Mouse (Mus musculus) intestine, embryonic 16.5 days (tissue): ENCODE data around the gene Akap8l. TPM values are rescaled to one million over a fixed set of nuclear protein-coding genes. Genes with fewer than 3 reads are reported as not detected.
A peak's percentile ranks its signal among the peaks of the same experiment; 100 is the strongest.

Source experiments
- ATAC-seq: fragments of 200-750 bp; cut with Nextera tagmentation; 2 replicates; pipeline ENCODE4 v1.8.0; 2017; ENCODE audit warnings: moderate TSS enrichment, moderate library complexity
- H3K27ac ChIP-seq: fragments of 300-500 bp; sonication (generic); 2 replicates; pipeline ENCODE4 v1.5.1; 2014; ENCODE audit warnings: mild to moderate bottlenecking, low read length
- H3K27me3 ChIP-seq: fragments of 300-500 bp; sonication (generic); replicated peaks from 2 replicates; pipeline ENCODE4 v1.6.1; 2014; ENCODE audit warnings: low read length, control low read depth, mixed read lengths; ENCODE audit not compliant: control insufficient read depth, insufficient read depth
- H3K36me3 ChIP-seq: fragments of 300-500 bp; sonication (generic); 2 replicates; pipeline ENCODE4 v1.6.1; 2014; ENCODE audit warnings: low read length, control low read depth; ENCODE audit not compliant: control insufficient read depth, insufficient read depth
- H3K4me1 ChIP-seq: fragments of 300-500 bp; sonication (generic); 2 replicates; pipeline ENCODE4 v1.6.1; 2014; ENCODE audit warnings: low read length, control low read depth, mixed read lengths; ENCODE audit not compliant: control insufficient read depth, insufficient read depth
- H3K4me2 ChIP-seq: fragments of 300-500 bp; sonication (generic); 2 replicates; pipeline ENCODE4 v1.6.1; 2014; ENCODE audit warnings: low read depth, low read length, control low read depth
- H3K4me3 ChIP-seq: fragments of 300-500 bp; sonication (generic); 2 replicates; pipeline ENCODE4 v1.5.1; 2014; ENCODE audit warnings: mild to moderate bottlenecking, low read length
- H3K9ac ChIP-seq: fragments of 300-500 bp; sonication (generic); 2 replicates; pipeline ENCODE4 v1.6.1; 2014; ENCODE audit warnings: low read depth, low read length
- H3K9me3 ChIP-seq: fragments of 300-500 bp; sonication (generic); 2 replicates; pipeline ENCODE4 v1.6.1; 2016; ENCODE audit warnings: low read length, control low read depth; ENCODE audit not compliant: control insufficient read depth
- WGBS: fragments of 180-500 bp; shearing (Covaris S2); extraction: QIAGEN DNeasy Blood & Tissue Kit; methylation state at CpG from one replicate; pipeline ENCODE4 v1.1.7; 2014; 5-methylcytosine and 5-hydroxymethylcytosine counted together
- polyA plus RNA-seq: library from polyadenylated mRNA; unstranded; fragments of >200 nt; fragmentation: Nextera tagmentation; extraction: Ambion mirVana; gene quantifications from 2 replicates; pipeline ENCODE4 v1.2.1, GENCODE M21; 2015

The Akap8l gene
- 66.3 and 73.0 TPM in 2 replicates for polyA plus RNA-seq

DNA sequence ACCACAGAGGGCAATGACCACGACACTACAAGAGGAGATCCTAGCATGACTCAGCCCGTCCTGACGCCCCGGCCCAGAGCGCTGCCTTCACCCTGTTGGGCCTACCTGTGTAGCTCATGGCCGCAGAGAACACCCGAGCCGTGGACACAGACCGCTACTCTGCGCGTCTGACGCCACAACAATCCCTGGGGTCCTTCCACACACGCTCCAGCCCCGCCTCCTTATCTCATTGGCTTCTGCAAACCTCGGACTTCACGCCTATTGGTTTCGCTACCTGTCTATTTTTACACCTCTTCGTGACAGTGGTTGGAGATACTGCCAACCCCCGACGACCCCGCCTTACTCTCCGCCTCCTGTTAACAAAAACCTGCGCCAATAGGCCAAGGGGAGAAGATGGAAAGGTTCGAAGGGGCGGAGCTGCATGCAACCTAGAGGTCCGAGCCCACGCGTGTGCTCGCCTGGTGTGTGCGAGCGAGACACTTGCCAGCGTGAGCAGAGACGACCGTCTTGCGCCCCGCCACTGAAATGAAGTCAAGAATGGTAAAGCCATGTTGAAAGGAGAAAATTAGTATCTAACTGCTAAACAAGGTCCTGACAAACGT lies at the start of gene Akap8l:
Akap8l (minus strand) TSS at position 226 of the 602 bp plus-strand sequence.
- H3K27me3 ChIP-seq: no peaks in the 10 kb centered on the region
- under 1% methylated on average over 37 of the region's 37 CpGs for WGBS
- H3K4me2 ChIP-seq: peak within 1 kb of the TSS; percentile 87
- H3K4me3 ChIP-seq: peak within 1 kb of the TSS; percentile 81
- no peaks in the 10 kb centered on the region for H3K9me3 ChIP-seq
- H3K36me3 ChIP-seq: peaks cover 3% of the 10 kb centered on the region
- peak; percentile 99 for ATAC-seq
- H3K9ac ChIP-seq: peak within 1 kb of the TSS; percentile 81
- H3K27ac ChIP-seq: peak within 1 kb of the TSS; percentile 57
- 0 out of 2 replicates have a peak, but pooled peaks cover 5% of the 10 kb centered on the region for H3K4me1 ChIP-seq

GRCm38 (mm10) chr17:32396266-32396665 lies 45.9 kb upstream of the Akap8l start:
- WGBS: 2% methylated on average over 36 of the region's 37 CpGs
- Histone ChIP-seq H3K4me1 (peaks cover 6% of the 10 kb centered on the region), H3K27me3 (peaks cover 54% of the 10 kb centered on the region), H3K9me3 (no peaks in the 10 kb centered on the region), H3K27ac (no peak overlapping the region), H3K4me2 (peak overlapping the region; percentile 23; the same call in 1 of the 2 replicates), H3K4me3 (peak overlapping the region; percentile 6; the same call in 1 of the 2 replicates), H3K36me3 (no peaks in the 10 kb centered on the region), H3K9ac (no peak overlapping the region)
- no peak for ATAC-seq

DNA sequence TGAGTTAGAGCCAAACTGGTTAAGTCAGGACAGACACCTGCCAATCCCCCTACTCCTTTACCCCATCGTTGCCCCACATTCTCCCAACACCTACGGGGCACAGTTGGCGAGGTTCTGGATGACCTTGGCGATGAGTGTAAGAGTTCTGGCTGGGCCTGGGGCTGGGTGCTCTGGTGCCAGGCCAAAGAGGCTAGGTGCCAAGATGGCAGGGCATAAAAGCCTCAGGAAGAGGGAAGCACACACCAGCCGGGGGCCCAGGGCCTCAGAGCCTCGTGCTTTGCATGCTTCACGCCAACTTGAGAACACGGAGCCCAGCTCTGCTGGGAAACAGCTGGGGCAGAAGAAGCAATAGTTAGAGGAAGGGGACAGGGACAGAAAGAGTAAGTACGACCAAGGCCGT lies 43.5 kb upstream of the Akap8l start:
- H3K27ac ChIP-seq: no peak overlapping the region
- H3K9ac ChIP-seq: no peak overlapping the region
- H3K4me3 ChIP-seq: no peak overlapping the region
- ATAC-seq: no peak
- no peaks in the 10 kb centered on the region for H3K9me3 ChIP-seq
- 87% methylated on average over 10 of the region's 10 CpGs for WGBS
- H3K4me2 ChIP-seq: no peak overlapping the region
- peaks cover 59% of the 10 kb centered on the region for H3K27me3 ChIP-seq
- no peaks in the 10 kb centered on the region for H3K36me3 ChIP-seq
- peaks cover 6% of the 10 kb centered on the region for H3K4me1 ChIP-seq

- no peaks in the 10 kb centered on the region for H3K9me3 ChIP-seq
- H3K4me1 ChIP-seq: peaks cover 8% of the 10 kb centered on the region
- H3K27me3 ChIP-seq: peaks cover 19% of the 10 kb centered on the region
- peak within 1 kb of the TSS; percentile 94 for H3K4me2 ChIP-seq
- peak within 1 kb of the TSS; percentile 84 for H3K9ac ChIP-seq
- 1% methylated on average over 24 of the region's 44 CpGs for WGBS
- H3K4me3 ChIP-seq: peak within 1 kb of the TSS; percentile 75
- ATAC-seq: peak; percentile 90
- peak within 1 kb of the TSS; percentile 81 for H3K27ac ChIP-seq
- no peaks in the 10 kb centered on the region; the same call in 1 of the 2 replicates for H3K36me3 ChIP-seq
Observed at GRCm38 (mm10) chr17:32389101-32389659, 38.8 kb upstream of the Akap8l start, which contains the start of gene Wiz. Wiz (minus strand) TSS chr17:32389439.

GRCm38 (mm10) chr17:32388370-32389100 lies 38.1 kb upstream of the Akap8l start:
- Histone ChIP-seq H3K9ac (peak overlapping the region; percentile 84), H3K36me3 (no peaks in the 10 kb centered on the region; the same call in 1 of the 2 replicates), H3K27ac (peak overlapping the region; percentile 81), H3K4me1 (peaks cover 8% of the 10 kb centered on the region), H3K4me3 (peak overlapping the region; percentile 75), H3K4me2 (peak overlapping the region; percentile 94), H3K9me3 (no peaks in the 10 kb centered on the region), H3K27me3 (peaks cover 17% of the 10 kb centered on the region)
- peak; percentile 76 for ATAC-seq
- under 1% methylated on average over 31 of the region's 39 CpGs for WGBS

DNA sequence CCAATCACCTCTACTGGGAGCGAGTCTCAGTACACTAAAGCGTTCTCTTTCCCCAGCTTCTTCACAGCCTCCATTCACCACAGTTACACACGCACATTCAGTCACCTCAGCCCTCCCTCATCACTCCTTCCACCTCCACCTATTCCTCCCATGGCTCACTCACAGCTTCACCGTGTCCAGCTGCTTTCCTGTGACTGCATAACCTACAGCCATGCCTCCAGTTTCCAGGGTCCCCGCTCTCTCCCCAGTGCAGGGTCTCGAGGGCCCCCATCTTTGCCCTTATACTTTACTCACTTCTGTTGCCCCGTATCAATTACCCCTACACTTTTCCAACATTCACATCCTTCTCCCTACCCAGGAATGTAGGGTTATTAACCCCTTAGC lies 37.6 kb upstream of the Akap8l start:
- peaks cover 17% of the 10 kb centered on the region for H3K27me3 ChIP-seq
- WGBS: 39% methylated on average over 7 of the region's 7 CpGs
- peak overlapping the region; percentile 84; the same call in 1 of the 2 replicates for H3K9ac ChIP-seq
- H3K4me1 ChIP-seq: peaks cover 8% of the 10 kb centered on the region
- H3K27ac ChIP-seq: no peak overlapping the region
- no peaks in the 10 kb centered on the region for H3K9me3 ChIP-seq
- peak overlapping the region; percentile 75 for H3K4me3 ChIP-seq
- ATAC-seq: no peak
- H3K4me2 ChIP-seq: peak overlapping the region; percentile 94
- H3K36me3 ChIP-seq: no peaks in the 10 kb centered on the region; the same call in 1 of the 2 replicates

DNA sequence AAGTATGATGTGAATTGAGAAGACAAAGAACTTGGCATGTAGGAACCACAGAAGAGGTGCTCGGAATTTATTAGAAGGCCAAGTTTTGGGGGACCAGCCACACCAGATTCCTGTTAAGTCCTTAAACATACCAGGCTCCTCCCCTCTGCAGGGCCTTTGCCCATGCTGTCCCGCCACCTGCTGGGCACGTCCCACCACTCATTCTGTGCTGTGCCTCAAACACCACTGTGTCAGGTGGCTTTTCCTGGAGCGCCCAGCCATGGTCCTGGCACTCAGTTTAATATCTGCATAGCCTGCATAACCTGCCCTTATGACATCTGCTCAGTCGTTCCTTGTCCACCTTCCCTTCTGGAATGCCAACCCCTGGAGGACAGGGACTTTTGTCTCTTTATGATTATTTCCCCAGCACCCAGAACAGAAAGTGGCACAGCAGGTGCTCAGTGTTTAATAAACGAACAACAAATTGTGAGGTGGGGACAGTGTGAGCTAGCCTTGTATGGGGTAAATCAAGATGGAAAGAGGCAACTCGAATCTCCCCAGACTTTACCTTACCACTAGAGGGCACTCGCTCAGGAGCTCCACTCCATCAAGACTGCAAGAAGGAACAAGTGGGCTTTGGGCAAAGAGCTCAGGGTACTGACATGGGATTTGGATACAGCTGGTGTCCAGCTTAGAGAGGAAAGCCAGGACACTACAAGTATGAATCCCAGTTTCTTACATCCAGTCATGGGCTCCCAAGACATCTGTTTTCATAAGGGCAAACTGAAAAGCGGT lies 36.4 kb upstream of the Akap8l start:
- ATAC-seq: no peak
- no peak overlapping the region for H3K9ac ChIP-seq
- H3K4me1 ChIP-seq: peaks cover 3% of the 10 kb centered on the region; the same call in 1 of the 2 replicates
- H3K27ac ChIP-seq: no peak overlapping the region
- 70% methylated on average over 9 of the region's 9 CpGs for WGBS
- H3K4me3 ChIP-seq: no peak overlapping the region
- no peaks in the 10 kb centered on the region; the same call in 1 of the 2 replicates for H3K36me3 ChIP-seq
- no peak overlapping the region for H3K4me2 ChIP-seq
- H3K27me3 ChIP-seq: peaks cover 10% of the 10 kb centered on the region
- H3K9me3 ChIP-seq: no peaks in the 10 kb centered on the region

GRCm38 (mm10) chr17:32383661-32384060 lies 33.3 kb upstream of the Akap8l start:
- H3K9me3 ChIP-seq: no peaks in the 10 kb centered on the region
- H3K27me3 ChIP-seq: no peaks in the 10 kb centered on the region
- no peak overlapping the region for H3K27ac ChIP-seq
- no peak overlapping the region for H3K9ac ChIP-seq
- H3K36me3 ChIP-seq: no peaks in the 10 kb centered on the region; the same call in 1 of the 2 replicates
- 88% methylated on average over 5 of the region's 5 CpGs for WGBS
- H3K4me1 ChIP-seq: peaks cover 3% of the 10 kb centered on the region; the same call in 1 of the 2 replicates
- H3K4me2 ChIP-seq: no peak overlapping the region
- H3K4me3 ChIP-seq: no peak overlapping the region
- no peak for ATAC-seq
